Mouse (Mus musculus): ENCODE results near the gene Gm8909. TPM values are rescaled to one million over a fixed set of nuclear protein-coding genes. Genes with fewer than 3 reads are reported as not detected.
"Not testable (repeated sequence)": the region's sequence is repeated elsewhere in the genome, so short reads cannot be mapped to it uniquely, and the experiment has no call there.

The Gm8909 gene
- polyA plus RNA-seq, 1 experiment from 2014 or later: not detected

GRCm38 (mm10) chr17:36158264-36158663 is 10.1 kb downstream of the Gm8909 start:
- H3K36me3 ChIP-seq; H3K9me3 ChIP-seq (replicated peaks); ATAC-seq (ENCODE audit: low FRiP score); H3K27ac ChIP-seq (replicated peaks); H3K9ac ChIP-seq (replicated peaks): not testable (repeated sequence)
- H3K4me3 ChIP-seq (replicated peaks): peak overlapping the region; percentile 28
- peaks cover 11% of the 10 kb centered on the region for H3K4me1 ChIP-seq
- peak overlapping the region; percentile 56 for H3K4me2 ChIP-seq
- WGBS: 7% methylated on average over 11 of the region's 11 CpGs
- peaks cover 67% of the 10 kb centered on the region for H3K27me3 ChIP-seq (replicated peaks)

DNA sequence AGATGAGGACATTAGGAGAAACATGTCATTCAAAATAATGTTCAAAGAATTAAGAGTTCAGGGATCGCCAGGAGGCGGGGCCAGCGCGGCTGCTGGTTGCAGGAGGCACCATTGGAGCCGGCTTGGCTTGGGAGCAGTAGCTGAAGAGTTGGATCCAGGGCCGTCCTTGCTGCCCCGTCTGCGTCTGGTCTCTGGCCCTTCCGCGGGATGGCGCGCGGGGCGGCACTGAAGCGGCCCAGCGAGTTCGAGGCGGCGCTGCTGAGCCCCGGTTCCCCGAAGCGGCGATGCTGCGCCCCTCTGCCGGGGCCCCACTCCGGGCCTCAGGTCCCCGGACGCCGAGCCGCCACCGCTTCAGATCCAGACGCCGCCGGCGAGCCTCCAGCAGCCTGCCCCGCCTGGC is 10.6 kb downstream of the Gm8909 start:
- not testable (repeated sequence) for H3K9ac ChIP-seq (replicated peaks); ATAC-seq (ENCODE audit: low FRiP score); H3K9me3 ChIP-seq (replicated peaks); H3K36me3 ChIP-seq; H3K27ac ChIP-seq (replicated peaks)
- H3K4me1 ChIP-seq: peaks cover 11% of the 10 kb centered on the region
- 2% methylated on average over 36 of the region's 36 CpGs for WGBS
- H3K4me2 ChIP-seq: peak overlapping the region; percentile 56
- H3K27me3 ChIP-seq (replicated peaks): peaks cover 67% of the 10 kb centered on the region
- peak overlapping the region; percentile 28 for H3K4me3 ChIP-seq (replicated peaks)

- Histone ChIP-seq H3K36me3 (no peaks in the 10 kb centered on the region), H3K4me3 (replicated peaks) (no peak overlapping the region), H3K27ac (replicated peaks) (no peak overlapping the region), H3K9me3 (replicated peaks) (no peaks in the 10 kb centered on the region), H3K9ac (replicated peaks) (no peak overlapping the region), H3K4me1 (peaks cover 4% of the 10 kb centered on the region; the same call in 1 of the 2 replicates), H3K27me3 (replicated peaks) (peaks cover 51% of the 10 kb centered on the region), H3K4me2 (no peak overlapping the region)
- ATAC-seq (ENCODE audit: low FRiP score): no peak
- WGBS: 28% methylated on average over 3 of the region's 3 CpGs
Measured at GRCm38 (mm10) chr17:36154271-36155149, 13.8 kb downstream of the Gm8909 start.

DNA sequence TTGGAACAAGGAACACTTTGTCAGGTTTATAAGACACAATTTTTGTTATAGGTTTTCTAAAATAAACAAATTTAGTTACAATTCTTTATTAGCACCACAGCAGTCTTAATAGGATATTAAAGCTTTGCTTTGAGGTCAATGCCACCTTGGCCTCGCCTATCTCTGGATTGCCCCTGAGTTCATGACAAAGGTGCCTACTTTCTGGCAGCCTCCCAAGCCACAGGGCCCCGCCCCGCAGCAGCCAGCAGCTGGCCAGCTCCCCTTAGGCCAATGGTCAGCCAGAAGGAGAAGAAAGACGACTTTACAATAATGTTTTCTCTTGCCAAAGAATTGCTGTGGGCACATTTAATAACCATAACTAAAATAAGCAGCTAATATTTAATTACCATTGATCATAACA is 17.1 kb downstream of the Gm8909 start:
- H3K9ac ChIP-seq (replicated peaks); ATAC-seq (ENCODE audit: low FRiP score); H3K4me2 ChIP-seq; H3K4me1 ChIP-seq; H3K9me3 ChIP-seq (replicated peaks); H3K36me3 ChIP-seq; H3K4me3 ChIP-seq (replicated peaks); H3K27ac ChIP-seq (replicated peaks): not testable (repeated sequence)
- 57% methylated on average over 4 of the region's 4 CpGs for whole genome bisulfite sequencing
- peaks cover 53% of the 10 kb centered on the region for H3K27me3 ChIP-seq (replicated peaks)

DNA sequence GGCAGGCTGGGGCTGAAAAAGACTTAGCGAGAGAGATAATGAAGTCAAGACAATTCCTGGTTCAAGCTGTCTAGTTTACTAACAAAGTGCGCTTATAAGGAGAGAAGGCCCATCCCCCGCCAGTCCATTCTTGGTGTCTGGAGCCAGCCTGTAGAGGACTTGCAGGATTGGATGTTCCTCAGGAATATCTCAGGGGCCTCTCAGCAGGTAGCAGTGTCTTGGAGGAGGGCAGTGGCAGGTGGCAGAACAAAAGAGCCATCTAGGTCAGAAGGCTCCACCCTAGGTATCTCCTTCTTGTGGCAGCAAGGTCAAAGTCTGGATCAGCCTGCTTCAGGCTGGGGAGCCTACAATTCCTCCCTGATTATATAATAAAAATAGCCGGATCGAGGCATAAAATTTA is 19.9 kb downstream of the Gm8909 start:
- H3K4me1 ChIP-seq: peaks cover 10% of the 10 kb centered on the region
- not testable (repeated sequence) for ATAC-seq (ENCODE audit: low FRiP score); H3K27ac ChIP-seq (replicated peaks); H3K4me2 ChIP-seq; H3K9ac ChIP-seq (replicated peaks); H3K4me3 ChIP-seq (replicated peaks); H3K9me3 ChIP-seq (replicated peaks); H3K36me3 ChIP-seq
- WGBS: 77% methylated on average over 5 of the region's 5 CpGs
- peaks cover 52% of the 10 kb centered on the region for H3K27me3 ChIP-seq (replicated peaks)

- H3K9ac ChIP-seq (replicated peaks); H3K4me2 ChIP-seq; H3K36me3 ChIP-seq; H3K27ac ChIP-seq (replicated peaks); H3K4me3 ChIP-seq (replicated peaks); ATAC-seq (ENCODE audit: low FRiP score); H3K9me3 ChIP-seq (replicated peaks): not testable (repeated sequence)
- H3K4me1 ChIP-seq: peaks cover 10% of the 10 kb centered on the region
- WGBS: 76% methylated on average over 1 of the region's 1 CpGs
- peaks cover 49% of the 10 kb centered on the region for H3K27me3 ChIP-seq (replicated peaks)
Measured at GRCm38 (mm10) chr17:36146937-36147336, 21.4 kb downstream of the Gm8909 start.

- not testable (repeated sequence) for H3K36me3 ChIP-seq
- peaks cover 58% of the 10 kb centered on the region for H3K27me3 ChIP-seq (replicated peaks)
- under 1% methylated on average over 13 of the region's 13 CpGs for WGBS
Measured at GRCm38 (mm10) chr17:36145861-36146156, 22.5 kb downstream of the Gm8909 start.

DNA sequence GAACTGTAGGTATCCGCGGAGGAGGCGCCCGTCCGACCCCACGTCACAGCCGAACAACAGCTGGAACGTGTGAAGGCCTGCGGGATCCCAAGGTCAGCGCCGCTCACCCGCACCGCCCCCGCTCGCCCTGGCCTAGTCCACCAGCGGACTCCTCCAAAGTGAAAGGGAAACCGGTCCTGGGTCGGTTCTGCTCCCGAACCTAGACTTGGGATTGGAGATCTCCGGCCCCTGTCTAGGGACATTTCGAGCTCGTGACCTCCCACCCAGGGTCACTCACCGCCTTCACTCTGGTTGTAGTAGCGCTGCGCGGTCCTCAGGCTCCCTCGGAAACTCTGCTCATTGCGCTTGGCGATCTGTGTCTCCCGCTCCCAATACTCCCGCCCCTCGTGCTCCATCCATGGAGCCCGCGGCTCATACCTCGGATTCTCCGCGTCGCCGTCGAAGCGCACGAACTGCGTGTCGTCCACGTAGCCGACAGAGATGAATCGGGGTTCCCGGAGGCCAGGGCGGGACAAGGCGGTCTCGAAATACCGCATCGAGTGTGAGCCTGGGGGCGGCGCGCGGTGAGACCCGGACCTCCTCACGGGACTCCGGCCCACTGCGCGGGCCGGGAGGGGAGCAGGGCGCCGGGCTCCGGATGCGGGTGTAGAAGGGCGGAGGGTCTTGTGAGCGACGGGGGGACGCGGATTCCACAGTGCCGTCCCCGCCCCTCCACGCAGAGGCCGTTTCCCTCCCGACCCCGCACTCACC is 23.1 kb downstream of the Gm8909 start:
- peaks cover 60% of the 10 kb centered on the region for H3K27me3 ChIP-seq (replicated peaks)
- peak overlapping the region; percentile 23; the same call in 1 of the 2 replicates for H3K9ac ChIP-seq (replicated peaks)
- peak overlapping the region; percentile 60 for H3K4me2 ChIP-seq
- 2% methylated on average over 78 of the region's 78 CpGs for WGBS
- ATAC-seq (ENCODE audit: low FRiP score): 0 out of 2 replicates have a peak, but pooled peaks have one; percentile 47
- H3K4me1 ChIP-seq: peaks cover 10% of the 10 kb centered on the region
- no peaks in the 10 kb centered on the region for H3K36me3 ChIP-seq
- no peaks in the 10 kb centered on the region for H3K9me3 ChIP-seq (replicated peaks)
- H3K27ac ChIP-seq (replicated peaks): no peak overlapping the region
- H3K4me3 ChIP-seq (replicated peaks): peak overlapping the region; percentile 34

More at GRCm38 (mm10) chr17:36145861-36146156, 22.5 kb downstream of the Gm8909 start:
- Histone ChIP-seq H3K4me3 (replicated peaks) (peak overlapping the region; percentile 34), H3K4me1 (peaks cover 10% of the 10 kb centered on the region), H3K4me2 (peak overlapping the region; percentile 60), H3K9ac (replicated peaks) (0 out of 2 replicates have a peak overlapping the region, but pooled peaks have one; percentile 23)
- not testable (repeated sequence) for H3K27ac ChIP-seq (replicated peaks); ATAC-seq (ENCODE audit: low FRiP score); H3K9me3 ChIP-seq (replicated peaks)

DNA sequence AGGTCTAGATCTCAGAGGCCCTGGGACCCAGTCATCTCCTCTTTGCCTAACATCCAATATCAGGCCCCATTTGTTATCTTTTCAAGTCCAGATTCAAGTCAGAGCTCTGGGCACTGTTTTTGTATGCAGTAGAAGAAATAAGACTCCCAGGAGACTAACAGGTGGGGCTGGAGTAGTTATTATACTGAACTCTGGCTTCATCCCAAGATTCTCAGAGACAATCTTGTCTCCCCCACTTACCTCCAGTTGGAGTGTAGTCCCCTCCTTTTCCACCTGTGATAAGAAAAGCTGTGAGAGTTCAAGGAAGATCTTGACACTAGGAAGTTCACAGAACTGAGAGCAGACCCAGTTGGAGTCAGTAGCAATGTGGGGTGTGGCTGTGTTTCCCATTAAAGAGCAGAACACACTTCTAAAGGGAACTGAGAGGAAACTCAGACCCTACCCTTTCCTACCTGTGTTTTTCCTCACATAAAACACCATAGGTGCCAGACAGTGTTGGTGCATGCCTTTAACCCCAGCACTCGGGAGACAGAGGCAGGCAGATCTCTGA is 32.0 kb downstream of the Gm8909 start:
- not testable (repeated sequence) for ATAC-seq (ENCODE audit: low FRiP score); H3K4me1 ChIP-seq; H3K36me3 ChIP-seq; H3K9me3 ChIP-seq (replicated peaks); H3K4me3 ChIP-seq (replicated peaks); H3K27ac ChIP-seq (replicated peaks); H3K4me2 ChIP-seq; H3K9ac ChIP-seq (replicated peaks)
- H3K27me3 ChIP-seq (replicated peaks): peaks cover 40% of the 10 kb centered on the region
- WGBS: 87% methylated on average over 1 of the region's 1 CpGs

- H3K4me1 ChIP-seq; H3K9ac ChIP-seq (replicated peaks); H3K9me3 ChIP-seq (replicated peaks); H3K36me3 ChIP-seq; H3K4me2 ChIP-seq; H3K4me3 ChIP-seq (replicated peaks); ATAC-seq (ENCODE audit: low FRiP score); H3K27ac ChIP-seq (replicated peaks): not testable (repeated sequence)
- H3K27me3 ChIP-seq (replicated peaks): peaks cover 33% of the 10 kb centered on the region
Measured at GRCm38 (mm10) chr17:36135421-36136231, 32.7 kb downstream of the Gm8909 start.

Data from neural tube, embryonic 15.5 days (tissue).